8 mouse cellular contexts compared by ENCODE assay signal in genomic region chr4:133039832-133040231, GRCm38 (mm10). TPM values are rescaled to one million over a fixed set of nuclear protein-coding genes. Genes with fewer than 3 reads are reported as not detected.
DNase-seq lines count a peak whose midpoint lies in the region; ATAC-seq lines count a peak whose summit lies in the region.

No protein-coding gene starts in this region.

- no peak for DNase-seq in kidney, adult 11 months
- DNase-seq in urinary bladder, adult 2 months (ENCODE audit: low spot score) = no peak
- DNase-seq in cerebellum, adult 18-20 months = no peak
- no peak for DNase-seq in ovary, postnatal 10 days (ENCODE audit: low spot score)

- no peaks in the 10 kb centered on the region for H3K9me3 ChIP-seq in kidney, embryonic 16.5 days (ENCODE audit: low read length)
- H3K9me3 ChIP-seq in embryonic facial prominence, embryonic 15.5 days (replicated peaks) = no peaks in the 10 kb centered on the region
- H3K9me3 ChIP-seq in hindbrain, embryonic 15.5 days = no peaks in the 10 kb centered on the region
- H3K9me3 ChIP-seq in midbrain, embryonic 15.5 days = no peaks in the 10 kb centered on the region

- peak overlapping the region; percentile 65 for H3K4me3 ChIP-seq in kidney, embryonic 16.5 days (ENCODE audit: low read length)
- H3K4me3 ChIP-seq in embryonic facial prominence, embryonic 15.5 days (replicated peaks) = peak overlapping the region; percentile 63
- H3K4me3 ChIP-seq in hindbrain, embryonic 15.5 days = peak overlapping the region; percentile 52
- H3K4me3 ChIP-seq in midbrain, embryonic 15.5 days = peak overlapping the region; percentile 46; the same call in 1 of the 2 replicates

- 3% methylated on average over 18 of the region's 18 CpGs for WGBS in kidney, embryonic 16.5 days
- WGBS in embryonic facial prominence, embryonic 15.5 days = 10% methylated on average over 18 of the region's 18 CpGs
- WGBS in hindbrain, embryonic 15.5 days = 15% methylated on average over 18 of the region's 18 CpGs
- 11% methylated on average over 18 of the region's 18 CpGs for WGBS in midbrain, embryonic 15.5 days

- ATAC-seq in kidney, embryonic 16.5 days (ENCODE audit: low FRiP score, low TSS enrichment) = no peak
- ATAC-seq in embryonic facial prominence, embryonic 15.5 days (ENCODE audit: insufficient number of reproducible peaks, low FRiP score, low TSS enrichment, low read depth) = no peak
- no peak for ATAC-seq in hindbrain, embryonic 15.5 days (ENCODE audit: low FRiP score, low read depth)
- no peak for ATAC-seq in midbrain, embryonic 15.5 days (replicated peaks)

- no peaks in the 10 kb centered on the region for H3K27me3 ChIP-seq in kidney, embryonic 16.5 days (ENCODE audit: insufficient read depth, low read length)
- H3K27me3 ChIP-seq in embryonic facial prominence, embryonic 15.5 days = no peaks in the 10 kb centered on the region
- H3K27me3 ChIP-seq in hindbrain, embryonic 15.5 days = no peaks in the 10 kb centered on the region
- H3K27me3 ChIP-seq in midbrain, embryonic 15.5 days (replicated peaks) = no peaks in the 10 kb centered on the region

- H3K4me2 ChIP-seq in kidney, embryonic 16.5 days (replicated peaks; ENCODE audit: low read depth, low read length) = peak overlapping the region; percentile 100
- peak overlapping the region; percentile 96 for H3K4me2 ChIP-seq in embryonic facial prominence, embryonic 15.5 days (replicated peaks)
- peak overlapping the region; percentile 99 for H3K4me2 ChIP-seq in hindbrain, embryonic 15.5 days
- peak overlapping the region; percentile 92 for H3K4me2 ChIP-seq in midbrain, embryonic 15.5 days

- H3K36me3 ChIP-seq in kidney, embryonic 16.5 days (ENCODE audit: insufficient read depth, low read length) = no peaks in the 10 kb centered on the region
- H3K36me3 ChIP-seq in embryonic facial prominence, embryonic 15.5 days = no peaks in the 10 kb centered on the region
- no peaks in the 10 kb centered on the region for H3K36me3 ChIP-seq in hindbrain, embryonic 15.5 days
- H3K36me3 ChIP-seq in midbrain, embryonic 15.5 days (replicated peaks) = no peaks in the 10 kb centered on the region

- H3K4me1 ChIP-seq in kidney, embryonic 16.5 days (ENCODE audit: insufficient read depth, low read length) = peaks cover 88% of the 10 kb centered on the region
- H3K4me1 ChIP-seq in embryonic facial prominence, embryonic 15.5 days = peaks cover 94% of the 10 kb centered on the region
- peaks cover 81% of the 10 kb centered on the region for H3K4me1 ChIP-seq in hindbrain, embryonic 15.5 days (replicated peaks)
- H3K4me1 ChIP-seq in midbrain, embryonic 15.5 days = peaks cover 80% of the 10 kb centered on the region

- H3K27ac ChIP-seq in kidney, embryonic 16.5 days (ENCODE audit: low read length) = peak overlapping the region; percentile 95
- peak overlapping the region; percentile 92; the same call in 1 of the 2 replicates for H3K27ac ChIP-seq in embryonic facial prominence, embryonic 15.5 days (replicated peaks)
- H3K27ac ChIP-seq in hindbrain, embryonic 15.5 days (replicated peaks) = peak overlapping the region; percentile 40; the same call in 1 of the 2 replicates
- H3K27ac ChIP-seq in midbrain, embryonic 15.5 days = no peak overlapping the region

- peak overlapping the region; percentile 84 for H3K9ac ChIP-seq in kidney, embryonic 16.5 days (replicated peaks; ENCODE audit: low read length)
- no peak overlapping the region; the same call in 1 of the 2 replicates for H3K9ac ChIP-seq in embryonic facial prominence, embryonic 15.5 days
- peak overlapping the region; percentile 64 for H3K9ac ChIP-seq in hindbrain, embryonic 15.5 days
- H3K9ac ChIP-seq in midbrain, embryonic 15.5 days = no peak overlapping the region

RNA-seq across cellular contexts. Expression of gene Ahdc1, which starts 28.8 kb away (rescaled TPM):
- polyA plus RNA-seq in kidney, embryonic 16.5 days (2015; fragmentation: Nextera tagmentation; extraction: Ambion mirVana) = 9.8 and 11.7 TPM in 2 replicates
- polyA plus RNA-seq in embryonic facial prominence, embryonic 15.5 days (2015; fragmentation: Nextera tagmentation; extraction: Ambion mirVana) = 13.2 and 13.9 TPM in 2 replicates
- 11.8 and 13.9 TPM in 2 replicates for polyA plus RNA-seq in hindbrain, embryonic 15.5 days (2015; fragmentation: Nextera tagmentation; extraction: Ambion mirVana)
- polyA plus RNA-seq in midbrain, embryonic 15.5 days (2015; fragmentation: Nextera tagmentation; extraction: Ambion mirVana) = 13.5 and 14.4 TPM in 2 replicates
- polyA plus RNA-seq in urinary bladder, adult 2 months (2012; rRNA removed) = 5.3 and 13.3 TPM in 2 replicates

Comparison
In these comparisons a context has a peak if more than half of its experiments do, and no peak if none do; other contexts are left out.
1. H3K9ac ChIP-seq: peak in kidney, embryonic 16.5 days (single experiment) and hindbrain, embryonic 15.5 days (single experiment); none in embryonic facial prominence, embryonic 15.5 days (single experiment) and midbrain, embryonic 15.5 days (single experiment).
2. Peak in every context shown above with its lines, with median percentiles within 50 percentile points of each other: H3K4me2 ChIP-seq and H3K4me3 ChIP-seq.